Mouse (Mus musculus): ENCODE results near the gene Fam163b. TPM values are rescaled to one million over a fixed set of nuclear protein-coding genes. Genes with fewer than 3 reads are reported as not detected.
A peak's percentile ranks its signal among the peaks of the same experiment; 100 is the strongest.

Fam163b gene
- polyA plus RNA-seq, 1 experiment: 0.67 TPM

GRCm38 (mm10) chr2:27126496-27126895 is 15.8 kb downstream of the Fam163b start:
- no peak for TF ChIP-seq POLR2A (IDR thresholded peaks at IDR 0.05; ENCODE audit: insufficient read depth, low read length)
- TF ChIP-seq EP300 (IDR thresholded peaks at IDR 0.05; ENCODE audit: insufficient read depth, low read depth, low read length): no peak
- TF ChIP-seq CTCF (IDR thresholded peaks at IDR 0.05; ENCODE audit: low read depth, low read length): no peak
- Histone ChIP-seq H3K4me1 (ENCODE audit: control insufficient read depth, insufficient read depth, low read length) (no peaks in the 10 kb centered on the region), H3K36me3 (ENCODE audit: control insufficient read depth, insufficient read depth, low read length, poor library complexity, severe bottlenecking) (no peaks in the 10 kb centered on the region), H3K27ac (ENCODE audit: insufficient read depth, low read length) (no peak overlapping the region), H3K4me3 (ENCODE audit: low read depth, low read length) (no peak overlapping the region), H3K9ac (ENCODE audit: low read depth, poor library complexity, severe bottlenecking) (no peak overlapping the region), H3K27me3 (ENCODE audit: control insufficient read depth, insufficient read depth, low read length, poor library complexity, severe bottlenecking) (no peaks in the 10 kb centered on the region), H3K9me3 (replicated peaks; ENCODE audit: control insufficient read depth, insufficient read depth, low read length, poor library complexity, severe bottlenecking) (no peaks in the 10 kb centered on the region)

- H3K9ac ChIP-seq (ENCODE audit: low read depth, poor library complexity, severe bottlenecking): no peak overlapping the region
- H3K9me3 ChIP-seq (replicated peaks; ENCODE audit: control insufficient read depth, insufficient read depth, low read length, poor library complexity, severe bottlenecking): no peaks in the 10 kb centered on the region
- TF ChIP-seq CTCF (IDR thresholded peaks at IDR 0.05; ENCODE audit: low read depth, low read length) (peak; percentile 95), POLR2A (IDR thresholded peaks at IDR 0.05; ENCODE audit: insufficient read depth, low read length) (no peak), EP300 (IDR thresholded peaks at IDR 0.05; ENCODE audit: insufficient read depth, low read depth, low read length) (no peak)
- H3K27ac ChIP-seq (ENCODE audit: insufficient read depth, low read length): no peak overlapping the region
- no peaks in the 10 kb centered on the region for H3K4me1 ChIP-seq (ENCODE audit: control insufficient read depth, insufficient read depth, low read length)
- H3K27me3 ChIP-seq (ENCODE audit: control insufficient read depth, insufficient read depth, low read length, poor library complexity, severe bottlenecking): no peaks in the 10 kb centered on the region
- no peaks in the 10 kb centered on the region for H3K36me3 ChIP-seq (ENCODE audit: control insufficient read depth, insufficient read depth, low read length, poor library complexity, severe bottlenecking)
- H3K4me3 ChIP-seq (ENCODE audit: low read depth, low read length): no peak overlapping the region
Measured at GRCm38 (mm10) chr2:27125979-27126378, 16.3 kb downstream of the Fam163b start.

GRCm38 (mm10) chr2:27123121-27123520 is 19.2 kb downstream of the Fam163b start:
- no peaks in the 10 kb centered on the region for H3K9me3 ChIP-seq (replicated peaks; ENCODE audit: control insufficient read depth, insufficient read depth, low read length, poor library complexity, severe bottlenecking)
- TF ChIP-seq EP300 (IDR thresholded peaks at IDR 0.05; ENCODE audit: insufficient read depth, low read depth, low read length): no peak
- no peak for TF ChIP-seq POLR2A (IDR thresholded peaks at IDR 0.05; ENCODE audit: insufficient read depth, low read length)
- no peak for TF ChIP-seq CTCF (IDR thresholded peaks at IDR 0.05; ENCODE audit: low read depth, low read length)
- H3K36me3 ChIP-seq (ENCODE audit: control insufficient read depth, insufficient read depth, low read length, poor library complexity, severe bottlenecking): no peaks in the 10 kb centered on the region
- no peak overlapping the region for H3K27ac ChIP-seq (ENCODE audit: insufficient read depth, low read length)
- no peaks in the 10 kb centered on the region for H3K27me3 ChIP-seq (ENCODE audit: control insufficient read depth, insufficient read depth, low read length, poor library complexity, severe bottlenecking)
- no peaks in the 10 kb centered on the region for H3K4me1 ChIP-seq (ENCODE audit: control insufficient read depth, insufficient read depth, low read length)
- no peak overlapping the region for H3K4me3 ChIP-seq (ENCODE audit: low read depth, low read length)
- no peak overlapping the region for H3K9ac ChIP-seq (ENCODE audit: low read depth, poor library complexity, severe bottlenecking)

- H3K9me3 ChIP-seq (replicated peaks; ENCODE audit: control insufficient read depth, insufficient read depth, low read length, poor library complexity, severe bottlenecking): no peaks in the 10 kb centered on the region
- H3K36me3 ChIP-seq (ENCODE audit: control insufficient read depth, insufficient read depth, low read length, poor library complexity, severe bottlenecking): no peaks in the 10 kb centered on the region
- TF ChIP-seq EP300 (IDR thresholded peaks at IDR 0.05; ENCODE audit: insufficient read depth, low read depth, low read length) (no peak), POLR2A (IDR thresholded peaks at IDR 0.05; ENCODE audit: insufficient read depth, low read length) (no peak), CTCF (IDR thresholded peaks at IDR 0.05; ENCODE audit: low read depth, low read length) (no peak)
- no peak overlapping the region for H3K4me3 ChIP-seq (ENCODE audit: low read depth, low read length)
- H3K27ac ChIP-seq (ENCODE audit: insufficient read depth, low read length): no peak overlapping the region
- H3K9ac ChIP-seq (ENCODE audit: low read depth, poor library complexity, severe bottlenecking): no peak overlapping the region
- H3K27me3 ChIP-seq (ENCODE audit: control insufficient read depth, insufficient read depth, low read length, poor library complexity, severe bottlenecking): no peaks in the 10 kb centered on the region
- H3K4me1 ChIP-seq (ENCODE audit: control insufficient read depth, insufficient read depth, low read length): no peaks in the 10 kb centered on the region
Measured at GRCm38 (mm10) chr2:27122578-27122977, 19.7 kb downstream of the Fam163b start.

- Histone ChIP-seq H3K27me3 (ENCODE audit: control insufficient read depth, insufficient read depth, low read length, poor library complexity, severe bottlenecking) (no peaks in the 10 kb centered on the region), H3K4me1 (ENCODE audit: control insufficient read depth, insufficient read depth, low read length) (no peaks in the 10 kb centered on the region), H3K36me3 (ENCODE audit: control insufficient read depth, insufficient read depth, low read length, poor library complexity, severe bottlenecking) (no peaks in the 10 kb centered on the region), H3K27ac (ENCODE audit: insufficient read depth, low read length) (no peak overlapping the region), H3K4me3 (ENCODE audit: low read depth, low read length) (no peak overlapping the region), H3K9ac (ENCODE audit: low read depth, poor library complexity, severe bottlenecking) (no peak overlapping the region), H3K9me3 (replicated peaks; ENCODE audit: control insufficient read depth, insufficient read depth, low read length, poor library complexity, severe bottlenecking) (no peaks in the 10 kb centered on the region)
- TF ChIP-seq CTCF (IDR thresholded peaks at IDR 0.05; ENCODE audit: low read depth, low read length): no peak
- no peak for TF ChIP-seq EP300 (IDR thresholded peaks at IDR 0.05; ENCODE audit: insufficient read depth, low read depth, low read length)
- no peak for TF ChIP-seq POLR2A (IDR thresholded peaks at IDR 0.05; ENCODE audit: insufficient read depth, low read length)
Measured at GRCm38 (mm10) chr2:27121626-27122355, 20.5 kb downstream of the Fam163b start.

GRCm38 (mm10) chr2:27120241-27120641 is 22.1 kb downstream of the Fam163b start:
- H3K4me1 ChIP-seq (ENCODE audit: control insufficient read depth, insufficient read depth, low read length): no peaks in the 10 kb centered on the region
- no peak overlapping the region for H3K4me3 ChIP-seq (ENCODE audit: low read depth, low read length)
- no peaks in the 10 kb centered on the region for H3K36me3 ChIP-seq (ENCODE audit: control insufficient read depth, insufficient read depth, low read length, poor library complexity, severe bottlenecking)
- H3K27ac ChIP-seq (ENCODE audit: insufficient read depth, low read length): no peak overlapping the region
- no peaks in the 10 kb centered on the region for H3K27me3 ChIP-seq (ENCODE audit: control insufficient read depth, insufficient read depth, low read length, poor library complexity, severe bottlenecking)
- no peaks in the 10 kb centered on the region for H3K9me3 ChIP-seq (replicated peaks; ENCODE audit: control insufficient read depth, insufficient read depth, low read length, poor library complexity, severe bottlenecking)
- TF ChIP-seq EP300 (IDR thresholded peaks at IDR 0.05; ENCODE audit: insufficient read depth, low read depth, low read length) (no peak), POLR2A (IDR thresholded peaks at IDR 0.05; ENCODE audit: insufficient read depth, low read length) (no peak), CTCF (IDR thresholded peaks at IDR 0.05; ENCODE audit: low read depth, low read length) (no peak)
- no peak overlapping the region for H3K9ac ChIP-seq (ENCODE audit: low read depth, poor library complexity, severe bottlenecking)

Measured in ES-Bruce4 (cell line).